1 mouse cellular context compared by ENCODE assay signal in the genomic region with DNA sequence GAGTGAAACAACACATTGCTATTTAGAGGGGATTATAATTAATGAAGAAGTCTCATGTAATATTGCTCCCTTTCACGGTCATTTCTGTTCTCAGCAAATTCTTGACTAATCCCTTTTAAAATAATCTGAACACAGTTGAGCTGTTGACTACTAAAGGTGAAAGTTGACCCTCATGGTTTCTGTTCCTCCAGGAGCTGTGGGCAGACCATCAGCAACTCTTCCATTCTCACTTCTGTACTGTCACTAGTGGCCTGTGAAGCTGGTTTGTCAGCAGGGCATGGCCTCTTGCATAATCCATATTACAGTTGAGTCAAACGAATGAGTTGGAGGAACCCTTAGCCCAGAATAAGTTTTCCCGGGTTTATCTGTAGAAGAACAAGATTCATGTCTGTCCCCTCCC.
TF ChIP-seq lines count a peak whose summit lies in the region.

No protein-coding gene starts in this region.

TF ChIP-seq in CH12.LX, 34 proteins besides CTCF, POLR2A, EP300 and RAD21 (continued from another document):
- peak; percentile 60; the same call in 1 of the 2 replicates for TF ChIP-seq MYC (IDR thresholded peaks at IDR 0.05; ENCODE audit: low read depth, low read length)
- peak; percentile 75; the same call in 1 of the 2 replicates for TF ChIP-seq RCOR1 (conservative IDR thresholded peaks at IDR 0.05; ENCODE audit: low read depth, low read length)
- no peak for TF ChIP-seq USF2 (conservative IDR thresholded peaks at IDR 0.05; ENCODE audit: low read depth, low read length)
- TF ChIP-seq MXI1 (IDR thresholded peaks at IDR 0.05; ENCODE audit: low read depth, low read length), result 0 out of 2 replicates have a peak, but pooled peaks have one; percentile 24
- TF ChIP-seq MAFK (IDR thresholded peaks at IDR 0.05; ENCODE audit: insufficient replicate concordance, low read length), result peak; percentile 68
TF ChIP-seq in CH12.LX: peak in this region for 7.
